Mouse (Mus musculus) hindbrain, embryonic 14.5 days (tissue): Measurements from ENCODE around the gene Ppp1r2. TPM values are rescaled to one million over a fixed set of nuclear protein-coding genes. Genes with fewer than 3 reads are reported as not detected.

Experiments used
- ATAC-seq: fragments of 200-750 bp; cut with Nextera tagmentation; 2 replicates; pipeline ENCODE4 v1.8.0; 2017; ENCODE audit warnings: moderate number of reproducible peaks, mild to moderate bottlenecking, moderate TSS enrichment, moderate library complexity; ENCODE audit not compliant: low FRiP score
- DNase-seq: peaks from one replicate; pipeline ENCODE4 v3.0.0-alpha.2; 2015; ENCODE audit warnings: low spot score
- H3K27ac ChIP-seq: fragments of 300-500 bp; sonication (generic); 2 replicates; pipeline ENCODE4 v1.5.1; 2014; ENCODE audit warnings: mild to moderate bottlenecking, moderate library complexity
- H3K27me3 ChIP-seq: fragments of 300-500 bp; sonication (generic); 2 replicates; pipeline ENCODE4 v1.6.1; 2014; ENCODE audit warnings: mild to moderate bottlenecking, low read length, mixed read lengths; ENCODE audit not compliant: control insufficient read depth, insufficient read depth
- H3K36me3 ChIP-seq: fragments of 300-500 bp; sonication (generic); replicated peaks from 2 replicates; pipeline ENCODE4 v1.6.1; 2014; ENCODE audit not compliant: control insufficient read depth, insufficient read depth
- H3K4me1 ChIP-seq: fragments of 300-500 bp; sonication (generic); replicated peaks from 2 replicates; pipeline ENCODE4 v1.6.1; 2014; ENCODE audit warnings: antibody characterized with exemption, low read length, mixed read lengths; ENCODE audit not compliant: control insufficient read depth, insufficient read depth
- H3K4me2 ChIP-seq: fragments of 300-500 bp; sonication (generic); replicated peaks from 2 replicates; pipeline ENCODE4 v1.6.1; 2014; ENCODE audit warnings: mild to moderate bottlenecking, moderate library complexity
- H3K4me3 ChIP-seq: fragments of 300-500 bp; sonication (generic); replicated peaks from 2 replicates; pipeline ENCODE4 v1.5.1; 2014; ENCODE audit warnings: mild to moderate bottlenecking, low read length
- H3K9ac ChIP-seq: fragments of 300-500 bp; sonication (generic); 2 replicates; pipeline ENCODE4 v1.6.1; 2014
- H3K9me3 ChIP-seq: fragments of 300-500 bp; sonication (generic); 2 replicates; pipeline ENCODE4 v1.6.1; 2016; ENCODE audit warnings: low read length; ENCODE audit not compliant: control insufficient read depth
- WGBS: fragments of 180-500 bp; shearing (Covaris S2); extraction: QIAGEN DNeasy Blood & Tissue Kit; methylation state at CpG from one replicate; pipeline ENCODE4 v1.1.7; 2014; 5-methylcytosine and 5-hydroxymethylcytosine counted together
- polyA plus RNA-seq: library from polyadenylated mRNA; unstranded; fragments of >200 nt; fragmentation: Nextera tagmentation; extraction: Ambion mirVana; gene quantifications from 2 replicates; pipeline ENCODE4 v1.2.1, GENCODE M21; 2014

The Ppp1r2 gene
- polyA plus RNA-seq, 1 experiment from 2014 or later = 107 TPM

DNA sequence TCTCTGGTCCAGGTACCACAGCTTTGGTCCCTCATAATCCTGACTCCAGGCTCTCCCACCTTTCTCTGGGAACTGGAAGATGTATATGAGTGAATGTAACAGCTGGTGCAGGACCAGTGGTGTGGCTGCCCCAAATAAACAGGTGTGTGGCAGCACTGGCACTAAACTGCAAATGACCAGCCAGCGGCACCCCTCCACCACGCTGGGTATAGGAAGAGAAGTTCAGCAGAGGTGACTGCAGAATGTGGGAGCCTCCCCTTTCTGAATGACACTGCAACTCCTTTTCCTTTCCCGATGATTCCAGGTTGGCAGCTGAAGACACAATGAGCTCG is 41.9 kb downstream of the Ppp1r2 start:
- Histone ChIP-seq H3K4me3 (no peak overlapping the region), H3K4me1 (peaks cover 9% of the 10 kb centered on the region; the same call in 1 of the 2 replicates), H3K9ac (no peak overlapping the region), H3K27ac (no peak overlapping the region), H3K4me2 (peak overlapping the region; percentile 39), H3K27me3 (no peaks in the 10 kb centered on the region), H3K36me3 (no peaks in the 10 kb centered on the region), H3K9me3 (no peaks in the 10 kb centered on the region)
- 57% methylated on average over 4 of the region's 4 CpGs for whole genome bisulfite sequencing
- DNase-seq (no peak), ATAC-seq (no peak)

DNA sequence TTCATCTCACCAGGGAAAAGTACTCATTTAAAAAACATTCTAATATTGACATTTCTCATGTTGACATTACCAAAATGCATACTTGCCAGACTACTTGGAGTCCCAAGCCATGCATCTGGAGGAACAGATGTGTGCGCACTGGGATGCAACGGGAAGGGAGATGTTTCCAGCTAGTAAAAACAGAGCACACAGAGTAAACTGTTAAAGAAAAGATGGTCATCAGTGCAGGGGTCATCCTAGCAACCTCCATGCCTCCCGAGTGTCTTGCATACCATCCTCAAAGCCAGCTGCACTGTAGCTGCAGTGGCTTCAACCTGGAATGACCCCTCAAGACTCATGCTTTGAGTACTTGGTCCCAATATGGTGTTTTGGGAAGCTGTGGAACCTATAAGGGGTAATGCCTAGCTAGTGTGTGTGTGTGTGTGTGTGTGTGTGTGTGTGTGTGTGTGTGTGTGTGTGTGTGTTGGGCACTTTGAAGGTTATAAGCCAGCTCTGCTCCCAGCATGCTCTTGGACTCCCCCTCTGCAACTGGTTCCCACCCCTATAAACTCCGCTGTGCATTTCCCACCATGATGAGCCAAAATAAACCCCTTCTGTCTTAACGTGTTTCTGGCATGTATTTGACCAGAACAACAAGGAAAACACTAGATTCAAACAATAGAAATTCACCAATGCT is 42.4 kb downstream of the Ppp1r2 start:
- no peaks in the 10 kb centered on the region for H3K36me3 ChIP-seq
- H3K4me3 ChIP-seq = no peak overlapping the region
- H3K27ac ChIP-seq = no peak overlapping the region
- no peak overlapping the region for H3K9ac ChIP-seq
- no peaks in the 10 kb centered on the region for H3K27me3 ChIP-seq
- 79% methylated on average over 5 of the region's 5 CpGs for WGBS
- DNase-seq (no peak), ATAC-seq (no peak)
- peaks cover 9% of the 10 kb centered on the region; the same call in 1 of the 2 replicates for H3K4me1 ChIP-seq
- H3K9me3 ChIP-seq = no peaks in the 10 kb centered on the region
- H3K4me2 ChIP-seq = no peak overlapping the region

DNA sequence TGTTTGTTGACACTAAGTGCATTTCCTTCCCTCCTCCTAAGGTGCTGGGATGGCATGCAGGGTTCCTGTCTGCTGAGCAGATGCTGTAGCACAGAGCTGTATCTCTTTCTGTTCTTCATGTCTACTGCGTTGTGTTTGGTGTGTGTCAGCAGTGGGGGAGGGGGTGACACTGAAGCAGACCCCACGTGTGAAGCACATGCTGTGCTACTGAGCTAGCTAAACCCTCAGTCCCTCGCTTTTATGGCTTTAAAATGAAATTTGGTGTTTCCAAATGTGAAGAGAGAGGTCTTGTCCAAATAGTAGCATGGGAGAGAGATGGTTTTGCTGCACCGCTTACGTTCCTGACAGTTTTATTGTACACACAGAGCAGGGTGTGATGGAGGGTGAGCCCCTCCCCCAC is 43.5 kb downstream of the Ppp1r2 start:
- Histone ChIP-seq H3K4me1 (peaks cover 9% of the 10 kb centered on the region; the same call in 1 of the 2 replicates), H3K27me3 (no peaks in the 10 kb centered on the region), H3K4me2 (no peak overlapping the region), H3K9ac (no peak overlapping the region), H3K27ac (no peak overlapping the region), H3K9me3 (no peaks in the 10 kb centered on the region), H3K4me3 (no peak overlapping the region), H3K36me3 (no peaks in the 10 kb centered on the region)
- 84% methylated on average over 5 of the region's 5 CpGs for WGBS
- no peak for ATAC-seq
- DNase-seq = no peak

DNA sequence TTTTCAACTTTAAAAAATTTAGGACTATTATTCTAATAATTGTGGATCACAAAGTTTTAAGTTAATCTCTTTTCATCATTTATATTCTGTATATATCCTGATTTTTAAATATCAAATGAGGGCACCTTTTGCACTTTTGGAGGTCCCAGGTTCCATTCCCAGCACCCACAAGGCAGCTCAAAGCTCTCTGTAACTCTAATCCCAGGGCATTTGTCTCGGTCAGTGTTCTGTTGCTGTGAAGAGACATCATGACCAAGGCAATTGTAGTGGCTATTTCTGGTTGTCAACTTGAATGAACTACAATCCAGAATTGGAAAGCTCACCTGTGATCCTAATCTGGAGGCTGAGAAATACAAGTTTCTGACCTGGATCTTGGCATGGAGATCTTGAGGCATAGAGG is 47.3 kb downstream of the Ppp1r2 start:
- Histone ChIP-seq H3K27ac (no peak overlapping the region), H3K9ac (no peak overlapping the region), H3K4me1 (no peaks in the 10 kb centered on the region), H3K4me2 (no peak overlapping the region), H3K4me3 (no peak overlapping the region), H3K36me3 (no peaks in the 10 kb centered on the region), H3K27me3 (no peaks in the 10 kb centered on the region), H3K9me3 (no peaks in the 10 kb centered on the region)
- DNase-seq (no peak), ATAC-seq (no peak)
- 87% methylated on average over 1 of the region's 1 CpGs for WGBS

DNA sequence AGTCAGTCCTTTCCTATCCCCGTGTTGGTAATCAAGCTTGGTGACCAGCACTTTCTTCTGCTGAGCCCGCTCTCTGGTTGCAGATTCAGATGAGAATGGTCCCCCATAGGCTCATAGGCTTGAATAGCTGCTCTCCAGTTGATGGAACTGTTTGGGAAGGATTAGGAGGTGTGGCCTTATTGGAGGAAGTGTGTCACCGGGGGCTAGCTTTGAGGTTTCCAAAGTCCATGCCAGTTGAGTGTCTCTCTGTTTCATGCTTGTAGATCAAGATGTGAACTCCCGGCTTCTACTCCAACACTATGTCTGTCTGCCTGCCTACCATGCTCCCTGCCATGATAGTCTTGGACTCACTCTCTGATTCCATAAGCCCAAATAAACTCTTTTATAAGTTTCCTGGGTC is 59.8 kb downstream of the Ppp1r2 start:
- no peak overlapping the region for H3K9ac ChIP-seq
- H3K36me3 ChIP-seq = no peaks in the 10 kb centered on the region
- H3K4me3 ChIP-seq = no peak overlapping the region
- WGBS = 97% methylated on average over 4 of the region's 4 CpGs
- no peak for DNase-seq
- no peak overlapping the region for H3K27ac ChIP-seq
- no peaks in the 10 kb centered on the region for H3K27me3 ChIP-seq
- H3K4me2 ChIP-seq = no peak overlapping the region
- ATAC-seq = no peak
- no peaks in the 10 kb centered on the region for H3K9me3 ChIP-seq
- no peaks in the 10 kb centered on the region for H3K4me1 ChIP-seq

DNA sequence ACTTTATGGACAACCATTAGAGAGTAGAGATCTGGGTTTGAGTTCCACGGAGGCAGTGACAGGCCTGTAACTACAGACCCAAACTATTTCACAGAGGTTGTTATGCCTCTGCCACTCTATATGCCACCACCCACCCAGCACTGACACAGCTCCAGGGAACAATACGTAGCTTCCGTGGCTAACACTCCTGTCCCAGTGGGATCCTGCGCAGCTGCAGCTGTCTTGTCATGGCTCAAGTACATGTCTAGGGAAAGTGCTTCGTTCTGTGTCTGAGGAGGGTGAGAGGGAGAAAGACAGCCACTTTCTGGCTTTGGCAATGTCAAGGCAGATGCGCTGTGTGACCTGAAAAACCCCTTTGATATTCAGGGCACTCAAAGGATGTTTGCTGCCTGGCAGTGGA is 61.6 kb downstream of the Ppp1r2 start:
- H3K9me3 ChIP-seq = no peaks in the 10 kb centered on the region
- H3K4me1 ChIP-seq = no peaks in the 10 kb centered on the region
- ATAC-seq = no peak
- no peak overlapping the region for H3K27ac ChIP-seq
- H3K4me2 ChIP-seq = no peak overlapping the region
- H3K36me3 ChIP-seq = no peaks in the 10 kb centered on the region
- H3K27me3 ChIP-seq = no peaks in the 10 kb centered on the region
- no peak overlapping the region for H3K9ac ChIP-seq
- no peak for DNase-seq
- no peak overlapping the region for H3K4me3 ChIP-seq
- WGBS = 81% methylated on average over 6 of the region's 6 CpGs

DNA sequence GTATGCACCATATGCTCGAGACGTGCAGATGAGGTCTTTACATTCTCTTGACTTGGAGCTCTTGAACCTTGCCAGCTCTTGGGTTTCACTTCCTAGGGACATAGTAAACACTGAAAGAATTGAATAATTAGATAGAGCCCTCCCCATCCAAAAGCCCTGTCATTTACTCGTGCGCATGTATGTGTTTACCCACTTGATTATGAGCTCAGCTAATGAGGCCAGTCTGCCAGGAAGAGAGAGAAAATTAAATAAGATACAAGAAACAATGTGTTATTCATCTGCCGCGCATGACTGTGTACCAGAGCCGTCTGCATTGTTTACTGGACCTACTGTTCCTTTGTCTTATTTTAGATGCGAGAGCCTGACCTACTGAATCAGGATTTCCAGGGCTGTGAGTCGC is 63.6 kb downstream of the Ppp1r2 start:
- Histone ChIP-seq H3K4me2 (no peak overlapping the region), H3K9ac (no peak overlapping the region), H3K4me1 (no peaks in the 10 kb centered on the region), H3K4me3 (no peak overlapping the region), H3K27ac (no peak overlapping the region), H3K36me3 (no peaks in the 10 kb centered on the region), H3K27me3 (no peaks in the 10 kb centered on the region), H3K9me3 (no peaks in the 10 kb centered on the region)
- DNase-seq = no peak
- ATAC-seq = no peak
- 65% methylated on average over 9 of the region's 9 CpGs for WGBS

DNA sequence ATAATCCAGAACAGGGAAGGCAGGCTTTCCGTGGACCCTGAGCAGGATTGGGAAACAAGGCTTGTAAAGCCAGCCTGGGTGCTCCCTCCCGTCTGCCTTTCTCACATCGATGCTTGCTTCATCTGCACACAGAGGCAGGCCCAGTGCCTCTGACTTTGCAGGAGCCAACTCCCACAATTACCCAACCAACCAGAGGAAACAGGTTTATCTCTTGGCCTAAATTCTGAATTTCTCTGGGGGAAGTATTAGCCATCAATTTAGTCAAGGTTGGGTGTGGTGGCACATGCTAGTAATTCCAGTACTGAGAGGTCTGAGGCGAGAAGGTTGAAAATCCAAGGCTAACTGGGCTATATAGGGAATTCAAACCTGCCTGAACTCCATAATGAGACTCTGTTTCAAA is 64.6 kb downstream of the Ppp1r2 start:
- 81% methylated on average over 4 of the region's 4 CpGs for WGBS
- Histone ChIP-seq H3K9me3 (no peaks in the 10 kb centered on the region), H3K4me1 (no peaks in the 10 kb centered on the region), H3K9ac (no peak overlapping the region), H3K27ac (no peak overlapping the region), H3K4me3 (no peak overlapping the region), H3K4me2 (no peak overlapping the region), H3K27me3 (no peaks in the 10 kb centered on the region), H3K36me3 (no peaks in the 10 kb centered on the region)
- ATAC-seq (no peak), DNase-seq (no peak)

DNA sequence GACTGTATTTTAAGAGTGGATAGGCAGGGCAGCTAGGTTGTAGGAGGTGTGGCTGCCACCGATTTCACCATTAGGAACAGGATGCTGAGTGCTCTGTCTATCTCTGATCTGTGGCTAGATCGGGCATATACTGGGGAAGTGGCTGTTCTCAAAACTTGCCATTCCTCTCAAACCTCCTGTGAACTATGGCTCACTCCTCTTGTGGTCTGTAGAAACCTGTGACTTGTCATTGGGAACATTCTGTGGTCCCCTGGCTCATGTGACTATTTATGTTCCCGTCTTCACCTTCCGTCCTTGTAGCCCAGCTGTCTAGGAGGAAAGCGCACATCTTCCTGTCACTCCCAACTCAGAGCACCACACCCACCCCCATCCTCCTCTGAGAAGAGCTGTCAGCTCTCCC is 65.2 kb downstream of the Ppp1r2 start:
- no peak overlapping the region for H3K9ac ChIP-seq
- 81% methylated on average over 5 of the region's 5 CpGs for WGBS
- no peak overlapping the region for H3K4me2 ChIP-seq
- H3K27ac ChIP-seq = no peak overlapping the region
- no peaks in the 10 kb centered on the region for H3K4me1 ChIP-seq
- DNase-seq (no peak), ATAC-seq (no peak)
- no peaks in the 10 kb centered on the region for H3K9me3 ChIP-seq
- H3K4me3 ChIP-seq = no peak overlapping the region
- no peaks in the 10 kb centered on the region for H3K36me3 ChIP-seq
- H3K27me3 ChIP-seq = no peaks in the 10 kb centered on the region

DNA sequence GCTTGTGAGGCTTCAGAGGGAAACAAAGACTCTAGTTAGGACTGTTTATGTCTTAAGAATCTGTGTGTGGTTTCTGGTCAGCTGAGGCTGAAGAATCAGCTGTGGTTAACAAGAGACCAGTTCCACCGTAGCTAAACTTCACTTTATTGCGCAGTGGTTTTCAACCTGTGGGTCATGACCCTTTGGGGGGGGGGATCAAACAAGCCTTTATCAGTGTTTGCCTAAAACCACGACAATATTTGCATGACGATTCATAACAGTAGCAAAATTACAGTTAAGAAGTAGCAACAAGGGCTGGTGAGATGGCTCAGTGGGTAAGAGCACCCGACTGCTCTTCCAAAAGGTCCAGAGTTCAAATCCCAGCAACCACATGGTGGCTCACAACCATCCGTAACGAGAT is 69.4 kb downstream of the Ppp1r2 start:
- 89% methylated on average over 5 of the region's 7 CpGs for WGBS
- H3K27ac ChIP-seq = no peak overlapping the region
- H3K4me3 ChIP-seq = no peak overlapping the region
- no peaks in the 10 kb centered on the region for H3K9me3 ChIP-seq
- ATAC-seq (no peak), DNase-seq (no peak)
- no peaks in the 10 kb centered on the region; the same call in 1 of the 2 replicates for H3K4me1 ChIP-seq
- no peaks in the 10 kb centered on the region for H3K36me3 ChIP-seq
- no peaks in the 10 kb centered on the region for H3K27me3 ChIP-seq
- H3K9ac ChIP-seq = no peak overlapping the region
- H3K4me2 ChIP-seq = no peak overlapping the region
